Mouse (Mus musculus) E14TG2a.4 (cell line): ENCODE measurements around the gene Hdac1.

ENCODE experiments used
- CTCF ChIP-seq: conservative IDR thresholded peaks from 2 replicates; pipeline ENCODE4 v1.5.1; 2014; ENCODE audit warnings: low read length
- NANOG ChIP-seq: IDR thresholded peaks from 2 replicates; pipeline ENCODE4 v1.6.1; 2014; ENCODE audit warnings: borderline replicate concordance, low read length, mixed read lengths
- POU5F1 ChIP-seq: IDR thresholded peaks from 2 replicates; pipeline ENCODE4 v1.6.1; 2014; ENCODE audit warnings: low read length, borderline replicate concordance

DNA sequence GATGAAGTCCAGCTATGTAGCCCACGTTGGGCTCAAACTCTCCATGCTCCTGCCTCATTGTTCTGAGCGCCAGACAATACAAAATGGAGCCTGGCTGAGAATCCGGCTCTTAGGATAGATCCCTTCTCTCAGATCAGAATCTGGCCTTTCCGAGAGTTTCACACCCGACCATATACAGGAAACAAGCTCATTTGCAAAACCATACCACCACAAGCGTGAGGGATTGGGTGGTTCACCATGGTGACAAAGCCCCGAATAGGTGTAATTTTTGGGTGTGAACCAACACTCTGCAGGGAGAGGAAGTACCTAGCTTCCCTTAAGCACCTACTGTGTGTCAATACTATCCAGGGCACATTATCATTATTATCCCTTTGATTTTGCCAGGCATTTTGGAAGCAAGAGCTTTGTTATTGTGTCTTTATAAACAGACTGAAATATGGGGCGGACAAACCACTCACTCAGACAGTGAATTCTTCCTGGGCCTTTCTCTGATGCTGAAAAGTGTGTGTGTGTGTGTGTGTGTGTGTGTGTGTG, 29.1 kb upstream of the Hdac1 start:
- TF ChIP-seq CTCF (no peak), POU5F1 (no peak), NANOG (no peak)
